Mouse (Mus musculus) CH12.LX (cell line): ENCODE data around the gene Cyp4f16. TPM values are rescaled to one million over a fixed set of nuclear protein-coding genes. Genes with fewer than 3 reads are reported as not detected.

ENCODE experiments used
- DNase-seq: peaks from one replicate; pipeline ENCODE4 v3.0.0-alpha.2; 2013; ENCODE audit errors: extremely low read depth
- H3K27ac ChIP-seq: 2 replicates; pipeline ENCODE4 v1.5.1; 2012; ENCODE audit warnings: low read depth, mild to moderate bottlenecking, control low read depth, moderate library complexity; ENCODE audit not compliant: insufficient read depth
- H3K27me3 ChIP-seq: replicated peaks from 2 replicates; pipeline ENCODE3; 2012; ENCODE audit warnings: inconsistent platforms
- H3K36me3 ChIP-seq, 2 experiments: replicated peaks in 1 of 2; 2 replicates each; pipeline versions ENCODE3 to v1.6.1; 2012; ENCODE audit warnings: inconsistent platforms in 1 of 2, low read length in 1 of 2, mild to moderate bottlenecking in 1 of 2, mixed read lengths in 1 of 2, moderate library complexity in 1 of 2; ENCODE audit not compliant: control insufficient read depth in 1 of 2, insufficient read depth in 1 of 2
- H3K4me1 ChIP-seq, 2 experiments: 2 replicates each; pipeline ENCODE4 v1.6.1; 2012; ENCODE audit warnings: inconsistent platforms in 1 of 2, moderate library complexity in 1 of 2; ENCODE audit not compliant: insufficient read depth in 2 of 2, control insufficient read depth in 1 of 2
- H3K4me2 ChIP-seq: 2 replicates; pipeline ENCODE4 v1.6.1; 2012; ENCODE audit warnings: low read depth, mild to moderate bottlenecking, control low read depth; ENCODE audit not compliant: poor library complexity, insufficient read depth, severe bottlenecking
- H3K4me3 ChIP-seq, 3 experiments: fragments of 150-350 bp in 1 of 3; sonication (generic) in 1 of 3; replicated peaks in 1 of 3; 2 replicates each; pipeline versions ENCODE3 to v1.5.1; 2011 to 2012; ENCODE audit warnings: low read depth in 2 of 3, low read length in 2 of 3, mild to moderate bottlenecking in 2 of 3, moderate library complexity in 2 of 3, control low read depth in 1 of 3, improper control_type of control experiment in 1 of 3, inconsistent platforms in 1 of 3, mixed read lengths in 1 of 3; ENCODE audit not compliant: poor library complexity in 1 of 3
- H3K79me2 ChIP-seq: replicated peaks from 2 replicates; pipeline ENCODE4 v1.6.1; 2012; ENCODE audit warnings: mild to moderate bottlenecking, moderate library complexity; ENCODE audit not compliant: control insufficient read depth, poor library complexity, insufficient read depth, severe bottlenecking; ENCODE audit errors: extremely low read depth
- H3K9ac ChIP-seq: 2 replicates; pipeline ENCODE4 v1.6.1; 2012; ENCODE audit warnings: low read depth, mild to moderate bottlenecking, control low read depth, moderate library complexity; ENCODE audit not compliant: insufficient read depth
- H3K9me3 ChIP-seq: replicated peaks from 2 replicates; pipeline ENCODE3; 2012; ENCODE audit warnings: low read length, inconsistent platforms, mixed read lengths
- BHLHE40 ChIP-seq: IDR thresholded peaks from 2 replicates; pipeline ENCODE4 v1.6.1; 2011; ENCODE audit warnings: mild to moderate bottlenecking, low read depth, low read length, improper control_type of control experiment
- CHD1 ChIP-seq: IDR thresholded peaks from 2 replicates; pipeline ENCODE4 v1.6.1; 2012; ENCODE audit warnings: low read depth, low read length, improper control_type of control experiment, inconsistent platforms
- E2F4 ChIP-seq: IDR thresholded peaks from 2 replicates; pipeline ENCODE4 v1.6.1; 2011; ENCODE audit warnings: low read depth, low read length, improper control_type of control experiment; ENCODE audit not compliant: insufficient replicate concordance
- EP300 ChIP-seq: IDR thresholded peaks from 2 replicates; pipeline ENCODE4 v1.6.1; 2011; ENCODE audit warnings: low read length, improper control_type of control experiment
- ETS1 ChIP-seq: conservative IDR thresholded peaks from 2 replicates; pipeline ENCODE4 v1.6.1; 2012; ENCODE audit warnings: low read depth, mild to moderate bottlenecking, inconsistent platforms, low read length, improper control_type of control experiment, moderate library complexity
- HCFC1 ChIP-seq: IDR thresholded peaks from 2 replicates; pipeline ENCODE4 v1.6.1; 2012; ENCODE audit warnings: low read depth, mild to moderate bottlenecking, inconsistent platforms, low read length, improper control_type of control experiment
- IRF4 ChIP-seq: IDR thresholded peaks from 2 replicates; pipeline ENCODE4 v1.6.1; 2014; ENCODE audit warnings: low read depth, mild to moderate bottlenecking, inconsistent platforms, low read length, improper control_type of control experiment
- JUN ChIP-seq: IDR thresholded peaks from 2 replicates; pipeline ENCODE4 v1.6.1; 2011; ENCODE audit warnings: low read depth, mild to moderate bottlenecking, low read length, improper control_type of control experiment, moderate library complexity; ENCODE audit not compliant: insufficient read depth
- JUND ChIP-seq: conservative IDR thresholded peaks from 2 replicates; pipeline ENCODE4 v1.6.1; 2011; ENCODE audit warnings: low read depth, low read length, improper control_type of control experiment
- MAX ChIP-seq: IDR thresholded peaks from 2 replicates; pipeline ENCODE4 v1.6.1; 2011; ENCODE audit warnings: low read length, improper control_type of control experiment
- MXI1 ChIP-seq: IDR thresholded peaks from 2 replicates; pipeline ENCODE4 v1.6.1; 2011; ENCODE audit warnings: mild to moderate bottlenecking, low read depth, low read length, improper control_type of control experiment
- MYC ChIP-seq: IDR thresholded peaks from 2 replicates; pipeline ENCODE4 v1.6.1; 2011; ENCODE audit warnings: low read depth, mild to moderate bottlenecking, improper control_type of control experiment, low read length
- NELFE ChIP-seq: IDR thresholded peaks from 2 replicates; pipeline ENCODE4 v1.6.1; 2011; ENCODE audit warnings: low read depth, low read length, improper control_type of control experiment
- POLR2A ChIP-seq: IDR thresholded peaks from 2 replicates; pipeline ENCODE4 v1.6.1; 2011; ENCODE audit warnings: low read depth, mild to moderate bottlenecking, improper control_type of control experiment, low read length
- UBTF ChIP-seq: IDR thresholded peaks from 2 replicates; pipeline ENCODE4 v1.6.1; 2012; ENCODE audit warnings: low read depth, mild to moderate bottlenecking, inconsistent platforms, low read length, improper control_type of control experiment, moderate library complexity
- ZC3H11A ChIP-seq: IDR thresholded peaks from 2 replicates; pipeline ENCODE4 v1.6.1; 2012; ENCODE audit warnings: low read depth, mild to moderate bottlenecking, inconsistent platforms, low read length, improper control_type of control experiment
- dilution Hi-C: fragments of 300-500 bp; cut with MboI; formaldehyde crosslinking; loops from 2 replicates; pipeline ENCODE4 v1.14.3; 2020; ENCODE audit warnings: low sequenced_read_pairs; ENCODE audit not compliant: extremely low pct_unique_long_range_greater_than_20kb, extremely low pct_ligation_motif_present
- in situ Hi-C: fragments of 300-500 bp; cut with MboI; formaldehyde crosslinking; loops from 3 replicates; pipeline ENCODE4 v1.14.3; 2019; ENCODE audit warnings: low sequenced_read_pairs, low pct_ligation_motif_present, low pct_unique_long_range_greater_than_20kb, mixed read lengths
- polyA plus RNA-seq: library from polyadenylated mRNA; unstranded; fragments of >175 nt; gene quantifications from 2 replicates; pipeline ENCODE4 v1.2.1, GENCODE M21; 2012; ENCODE audit warnings: low read depth; ENCODE audit not compliant: insufficient read length
- total RNA-seq, 2 experiments: library from RNA; depleted of rRNA; stranded (reverse); fragments of 300-350 nt in 1 of 2; fragments of >200 nt in 1 of 2; gene quantifications; 2 replicates each; pipeline ENCODE4 v1.2.3; 2012 to 2014

The Cyp4f16 gene
- total and polyA plus RNA-seq, 3 experiments = 28.3 to 33.9 (median 30.0) TPM

DNA sequence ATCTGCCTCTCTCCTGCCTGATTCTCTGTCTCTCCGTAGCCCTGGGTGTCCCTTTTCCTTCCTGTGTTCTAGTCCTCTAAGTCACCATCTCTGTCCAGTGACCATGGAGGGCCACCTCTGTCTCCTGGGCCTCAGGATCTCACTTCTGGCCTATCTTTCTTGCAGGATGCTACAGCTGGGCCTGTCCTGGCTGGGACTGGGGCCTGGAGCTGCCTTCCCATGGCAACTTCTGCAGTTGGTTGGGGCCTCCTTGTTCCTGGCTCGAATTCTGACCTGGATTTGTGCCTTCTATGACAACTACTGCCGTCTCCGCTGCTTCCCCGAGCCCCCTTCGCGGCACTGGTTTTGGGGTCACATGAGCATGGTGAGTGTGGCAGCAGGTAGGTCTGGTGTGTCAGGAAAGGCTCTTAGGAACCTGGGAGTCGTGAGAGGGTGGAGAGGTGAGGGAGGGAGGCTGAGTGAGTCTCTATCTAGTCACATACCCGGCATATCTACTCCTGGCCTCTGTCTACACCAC is 29.6 kb upstream of the Cyp4f16 start:
- dilution Hi-C loops (no loop called here), in situ Hi-C loops (no loop called here)
- peaks cover 0 to 26% of the 10 kb centered on the region in 2 experiments for H3K36me3 ChIP-seq
- TF ChIP-seq NELFE (no peak), EP300 (no peak), MYC (no peak), JUND (no peak), MXI1 (no peak), HCFC1 (no peak), IRF4 (no peak), E2F4 (no peak), JUN (no peak), CHD1 (no peak), BHLHE40 (no peak), MAX (no peak), ZC3H11A (no peak)
- TF ChIP-seq, all 38 proteins: peak for 0
- Histone ChIP-seq H3K9ac (peak overlapping the region; percentile 95), H3K27ac (no peak overlapping the region; the same call in 1 of the 2 replicates), H3K4me1 (peaks cover 15 to 27% of the 10 kb centered on the region in 2 experiments), H3K79me2 (no peaks in the 10 kb centered on the region), H3K4me3 (peak overlapping the region; percentile 47 to 61 (median 57)), H3K4me2 (peak overlapping the region; percentile 98; the same call in 1 of the 2 replicates), H3K27me3 (no peaks in the 10 kb centered on the region), H3K9me3 (no peaks in the 10 kb centered on the region)
- no peak for DNase-seq

DNA sequence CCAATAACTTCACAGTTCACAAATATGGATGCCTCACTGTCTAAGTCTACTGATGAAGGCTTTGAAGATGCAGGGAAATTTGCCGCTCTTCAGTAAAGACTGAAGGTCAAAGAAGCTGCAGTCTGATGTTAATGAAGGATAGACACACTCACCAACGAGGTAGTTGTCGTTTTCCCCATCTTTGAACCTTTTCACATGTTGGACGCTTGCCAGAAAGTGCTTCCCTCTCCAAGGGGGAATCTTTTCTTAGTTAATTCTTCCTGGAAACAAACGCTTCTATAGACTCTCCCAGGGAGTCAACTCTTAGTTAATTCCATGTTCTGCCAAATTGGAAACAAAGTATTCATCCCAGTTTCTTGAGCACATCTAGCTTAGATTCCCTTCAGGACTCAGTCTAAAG is 20.2 kb upstream of the Cyp4f16 start:
- Histone ChIP-seq H3K9ac (no peak overlapping the region), H3K27ac (no peak overlapping the region), H3K27me3 (no peaks in the 10 kb centered on the region), H3K79me2 (peaks cover 2% of the 10 kb centered on the region), H3K4me1 (peaks cover 0 to 18% of the 10 kb centered on the region in 2 experiments; a peak in 3 of 4 replicates), H3K36me3 (peaks cover 28 to 67% of the 10 kb centered on the region in 2 experiments), H3K4me2 (no peak overlapping the region)
- no peak for DNase-seq
- in situ Hi-C loops = no loop called here
- dilution Hi-C loops = no loop called here
- TF ChIP-seq UBTF (no peak), POLR2A (no peak), ETS1 (no peak)
- TF ChIP-seq, all 38 proteins: peak for 0
- H3K4me3 ChIP-seq = no peak overlapping the region
- no peaks in the 10 kb centered on the region for H3K9me3 ChIP-seq
